In the genomic region with DNA sequence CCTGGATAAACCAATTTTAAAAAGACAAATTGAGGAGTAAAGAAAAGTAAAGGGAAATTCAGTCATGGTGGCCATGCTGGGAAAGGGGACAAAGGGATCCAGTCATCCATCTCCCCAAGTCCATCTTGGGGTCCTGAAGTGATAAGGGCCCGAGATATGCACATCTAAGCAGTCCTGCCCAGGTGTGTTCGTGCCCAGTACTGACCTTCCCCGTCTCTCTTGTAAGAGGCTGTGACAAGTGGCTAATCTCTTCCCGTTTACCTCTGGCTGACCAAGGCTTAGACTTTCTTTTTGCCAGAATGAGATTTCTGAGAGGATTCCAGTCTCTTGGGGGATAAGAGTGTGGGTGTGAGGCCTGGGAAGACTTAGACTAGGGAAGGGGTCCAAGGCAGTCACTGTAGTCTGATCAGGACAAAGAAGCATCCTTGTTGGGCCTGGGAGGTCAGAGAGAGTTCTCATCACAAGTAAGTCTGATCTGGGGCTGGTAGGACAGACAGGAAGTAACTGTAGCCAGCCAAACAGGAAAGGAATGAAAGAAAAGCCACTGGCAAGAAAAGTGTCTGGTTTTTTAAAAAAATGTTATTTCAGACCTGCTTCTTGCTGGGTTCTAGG, we compare ENCODE assay signal across 11 mouse cellular contexts. TPM values are rescaled to one million over a fixed set of nuclear protein-coding genes. Genes with fewer than 3 reads are reported as not detected.
DNase-seq lines count a peak whose midpoint lies in the region; ATAC-seq and TF ChIP-seq lines count a peak whose summit lies in the region.
"Had no signal": no experiment of that assay in that cellular context is flagged by ENCODE, and none has a peak within 500 bp of the region (broad histone marks: within the 10 kb centered on the region; RNA-seq: fewer than 3 reads in every experiment).

No protein-coding gene starts in this region.

- peaks cover 28% of the 10 kb centered on the region for H3K27me3 ChIP-seq in hindbrain, embryonic 12.5 days
- peaks cover 94% of the 10 kb centered on the region for H3K27me3 ChIP-seq in hindbrain, embryonic 10.5 days (ENCODE audit: insufficient read depth, poor library complexity, severe bottlenecking)
- H3K27me3 ChIP-seq in embryonic facial prominence, embryonic 15.5 days: no peaks in the 10 kb centered on the region
- no peaks in the 10 kb centered on the region for H3K27me3 ChIP-seq in heart, postnatal 0 days (ENCODE audit: control insufficient read depth, insufficient read depth, low read length)
- H3K27me3 ChIP-seq in neural tube, embryonic 11.5 days (ENCODE audit: control insufficient read depth, insufficient read depth, low read length): no peaks in the 10 kb centered on the region

- no peaks in the 10 kb centered on the region for H3K9me3 ChIP-seq in hindbrain, embryonic 12.5 days (replicated peaks)
- no peaks in the 10 kb centered on the region for H3K9me3 ChIP-seq in hindbrain, embryonic 10.5 days
- no peaks in the 10 kb centered on the region for H3K9me3 ChIP-seq in embryonic facial prominence, embryonic 15.5 days (replicated peaks)
- H3K9me3 ChIP-seq in heart, postnatal 0 days (replicated peaks; ENCODE audit: control insufficient read depth, low read length): no peaks in the 10 kb centered on the region
- H3K9me3 ChIP-seq in neural tube, embryonic 11.5 days (ENCODE audit: control insufficient read depth, low read length): no peaks in the 10 kb centered on the region; the same call in 1 of the 2 replicates
- H3K9me3 ChIP-seq: limb, embryonic 13.5 days had no signal

- TF ChIP-seq EP300 in heart, postnatal 0 days (IDR thresholded peaks at IDR 0.05; ENCODE audit: low read depth): no peak

- 78% methylated on average over 4 of the region's 4 CpGs for whole genome bisulfite sequencing in hindbrain, embryonic 12.5 days
- WGBS in hindbrain, embryonic 10.5 days: 83% methylated on average over 4 of the region's 4 CpGs
- 76% methylated on average over 4 of the region's 4 CpGs for WGBS in embryonic facial prominence, embryonic 15.5 days
- WGBS in heart, postnatal 0 days: 44% methylated on average over 4 of the region's 4 CpGs
- 92% methylated on average over 4 of the region's 4 CpGs for WGBS in neural tube, embryonic 11.5 days

- H3K36me3 ChIP-seq in hindbrain, embryonic 12.5 days: no peaks in the 10 kb centered on the region
- no peaks in the 10 kb centered on the region for H3K36me3 ChIP-seq in hindbrain, embryonic 10.5 days
- H3K36me3 ChIP-seq in embryonic facial prominence, embryonic 15.5 days: no peaks in the 10 kb centered on the region
- H3K36me3 ChIP-seq in heart, postnatal 0 days (replicated peaks; ENCODE audit: control insufficient read depth, insufficient read depth, low read length): no peaks in the 10 kb centered on the region
- 0 out of 2 replicates have a peak, but pooled peaks cover 2% of the 10 kb centered on the region for H3K36me3 ChIP-seq in neural tube, embryonic 11.5 days (ENCODE audit: control insufficient read depth, insufficient read depth, low read length)

- H3K4me3 ChIP-seq in hindbrain, embryonic 12.5 days: no peak overlapping the region
- H3K4me3 ChIP-seq in hindbrain, embryonic 10.5 days: no peak overlapping the region
- H3K4me3 ChIP-seq in embryonic facial prominence, embryonic 15.5 days (replicated peaks): no peak overlapping the region
- H3K4me3 ChIP-seq in heart, postnatal 0 days (ENCODE audit: low read depth, low read length): no peak overlapping the region
- peak overlapping the region; percentile 15; the same call in 1 of the 2 replicates for H3K4me3 ChIP-seq in neural tube, embryonic 11.5 days (ENCODE audit: low read depth, low read length)
- H3K4me3 ChIP-seq: limb, embryonic 13.5 days had no signal

- H3K9ac ChIP-seq in hindbrain, embryonic 12.5 days: no peak overlapping the region; the same call in 1 of the 2 replicates
- H3K9ac ChIP-seq in embryonic facial prominence, embryonic 15.5 days: no peak overlapping the region
- no peak overlapping the region for H3K9ac ChIP-seq in heart, postnatal 0 days (replicated peaks; ENCODE audit: low read depth, low read length)
- H3K9ac ChIP-seq in neural tube, embryonic 11.5 days (ENCODE audit: low read length): peak overlapping the region; percentile 47
- H3K9ac ChIP-seq: limb, embryonic 13.5 days had no signal

- H3K4me2 ChIP-seq in hindbrain, embryonic 12.5 days (replicated peaks): peak overlapping the region; percentile 23; the same call in 1 of the 2 replicates
- no peak overlapping the region for H3K4me2 ChIP-seq in embryonic facial prominence, embryonic 15.5 days (replicated peaks)
- H3K4me2 ChIP-seq in heart, postnatal 0 days (ENCODE audit: low read depth, low read length): peak overlapping the region; percentile 42; the same call in 1 of the 2 replicates
- peak overlapping the region; percentile 62 for H3K4me2 ChIP-seq in neural tube, embryonic 11.5 days (ENCODE audit: low read depth)

- H3K4me1 ChIP-seq in hindbrain, embryonic 12.5 days: peaks cover 48% of the 10 kb centered on the region
- H3K4me1 ChIP-seq in hindbrain, embryonic 10.5 days (replicated peaks): peaks cover 71% of the 10 kb centered on the region
- H3K4me1 ChIP-seq in embryonic facial prominence, embryonic 15.5 days: peaks cover 38% of the 10 kb centered on the region
- peaks cover 23% of the 10 kb centered on the region for H3K4me1 ChIP-seq in heart, postnatal 0 days (ENCODE audit: control insufficient read depth, insufficient read depth)
- peaks cover 69% of the 10 kb centered on the region for H3K4me1 ChIP-seq in neural tube, embryonic 11.5 days (ENCODE audit: control insufficient read depth, insufficient read depth, low read length)

- no peak overlapping the region for H3K27ac ChIP-seq in hindbrain, embryonic 12.5 days
- H3K27ac ChIP-seq in hindbrain, embryonic 10.5 days: no peak overlapping the region; the same call in 1 of the 2 replicates
- peak overlapping the region; percentile 66 for H3K27ac ChIP-seq in embryonic facial prominence, embryonic 15.5 days (replicated peaks)
- H3K27ac ChIP-seq in heart, postnatal 0 days (ENCODE audit: low read depth): peak overlapping the region; percentile 78
- peak overlapping the region; percentile 75 for H3K27ac ChIP-seq in neural tube, embryonic 11.5 days (ENCODE audit: low read depth, low read length)
- H3K27ac ChIP-seq: limb, embryonic 13.5 days had no signal

- no peak for TF ChIP-seq CTCF in heart, postnatal 0 days (IDR thresholded peaks at IDR 0.05; ENCODE audit: low read depth)

- ATAC-seq in hindbrain, embryonic 12.5 days (ENCODE audit: low FRiP score): no peak
- ATAC-seq in embryonic facial prominence, embryonic 15.5 days (ENCODE audit: insufficient number of reproducible peaks, low FRiP score, low TSS enrichment, low read depth): no peak
- ATAC-seq in heart, postnatal 0 days (ENCODE audit: insufficient read depth, low read depth): peak; percentile 28; the same call in 1 of the 2 replicates
- no peak for ATAC-seq in neural tube, embryonic 11.5 days (ENCODE audit: insufficient read depth, low FRiP score, low TSS enrichment)

- DNase-seq in hindbrain, embryonic 10.5 days (ENCODE audit: low spot score): no peak
- no peak for DNase-seq in heart, postnatal 0 days (ENCODE audit: low spot score)
- DNase-seq in neural tube, embryonic 11.5 days (ENCODE audit: low spot score): no peak
- no peak for DNase-seq in adrenal gland, postnatal 36 days
- no peak for DNase-seq in yolk sac, embryonic 10.5 days (ENCODE audit: low spot score)
- no peak for DNase-seq in adrenal gland, adult (ENCODE audit: inconsistent age in 2 of 2, low spot score in 1 of 2)
- DNase-seq: gastrocnemius, postnatal 10 days; midbrain, embryonic 14.5 days had no signal

RNA-seq across cellular contexts. Expression of gene Rbp1, which starts 5.3 kb away (rescaled TPM):
- 53.2 and 57.8 TPM in 2 replicates for polyA plus RNA-seq in hindbrain, embryonic 12.5 days (2016; fragmentation: Nextera tagmentation; extraction: Ambion mirVana)
- 29.2 and 30.2 TPM in 2 replicates for polyA plus RNA-seq in hindbrain, embryonic 10.5 days (2016; fragmentation: Nextera tagmentation; extraction: Ambion mirVana)
- polyA plus RNA-seq in embryonic facial prominence, embryonic 15.5 days (2015; fragmentation: Nextera tagmentation; extraction: Ambion mirVana): 34.1 and 44.5 TPM in 2 replicates
- total RNA-seq in heart, postnatal 0 days (2014; rRNA removed; ENCODE audit: low replicate concordance): 10.7 and 14.2 TPM in 2 replicates
- polyA plus RNA-seq in heart, postnatal 0 days (2015; fragmentation: Nextera tagmentation; extraction: Ambion mirVana): 36.9 and 39.1 TPM in 2 replicates
- polyA plus RNA-seq in neural tube, embryonic 11.5 days (2014; fragmentation: Nextera tagmentation; extraction: Ambion mirVana): 188 and 194 TPM in 2 replicates
- 1 to 10 TPM; 5.5 to 5.9 TPM for total RNA-seq in adrenal gland, postnatal 36 days (2021)

RNA-seq across cellular contexts. Expression of gene Rbp2, which starts 57.9 kb away (rescaled TPM):
- polyA plus RNA-seq in hindbrain, embryonic 12.5 days (2016; fragmentation: Nextera tagmentation; extraction: Ambion mirVana): 0.67 and 1.1 TPM in 2 replicates
- polyA plus RNA-seq in hindbrain, embryonic 10.5 days (2016; fragmentation: Nextera tagmentation; extraction: Ambion mirVana): 0.77 and 1.0 TPM in 2 replicates
- 17.8 and 21.4 TPM in 2 replicates for polyA plus RNA-seq in embryonic facial prominence, embryonic 15.5 days (2015; fragmentation: Nextera tagmentation; extraction: Ambion mirVana)
- total RNA-seq in heart, postnatal 0 days (2014; rRNA removed; ENCODE audit: low replicate concordance): not detected in 2 replicates
- polyA plus RNA-seq in heart, postnatal 0 days (2015; fragmentation: Nextera tagmentation; extraction: Ambion mirVana): 0.21 TPM in 1 of 2 replicates, not detected in the other
- 2.3 and 2.5 TPM in 2 replicates for polyA plus RNA-seq in neural tube, embryonic 11.5 days (2014; fragmentation: Nextera tagmentation; extraction: Ambion mirVana)
- not detected for total RNA-seq in adrenal gland, postnatal 36 days (2021)
- total RNA-seq: gastrocnemius, postnatal 10 days had no signal
- polyA plus RNA-seq: limb, embryonic 13.5 days; midbrain, embryonic 14.5 days had no signal

Comparison
In these comparisons a context has a peak if more than half of its experiments do, and no peak if none do; other contexts are left out.
1. H3K27ac ChIP-seq: peak in embryonic facial prominence, embryonic 15.5 days (single experiment), heart, postnatal 0 days (single experiment) and neural tube, embryonic 11.5 days (single experiment); none in hindbrain, embryonic 12.5 days (single experiment) and hindbrain, embryonic 10.5 days (single experiment).